Mouse (Mus musculus) inflammation-experienced regulatory T-cells (primary cell): ENCODE measurements around the gene Commd4. TPM values are rescaled to one million over a fixed set of nuclear protein-coding genes. Genes with fewer than 3 reads are reported as not detected.

Source experiments
- polyA plus RNA-seq, 2 experiments: library from polyadenylated mRNA; unstranded; fragments of 100-300 nt; shearing (Covaris generic); gene quantifications; one replicate each; pipeline ENCODE4 v1.2.1; 2017

The Commd4 gene
- polyA plus RNA-seq = 100 to 1,000 TPM; 264 to 285 TPM

DNA sequence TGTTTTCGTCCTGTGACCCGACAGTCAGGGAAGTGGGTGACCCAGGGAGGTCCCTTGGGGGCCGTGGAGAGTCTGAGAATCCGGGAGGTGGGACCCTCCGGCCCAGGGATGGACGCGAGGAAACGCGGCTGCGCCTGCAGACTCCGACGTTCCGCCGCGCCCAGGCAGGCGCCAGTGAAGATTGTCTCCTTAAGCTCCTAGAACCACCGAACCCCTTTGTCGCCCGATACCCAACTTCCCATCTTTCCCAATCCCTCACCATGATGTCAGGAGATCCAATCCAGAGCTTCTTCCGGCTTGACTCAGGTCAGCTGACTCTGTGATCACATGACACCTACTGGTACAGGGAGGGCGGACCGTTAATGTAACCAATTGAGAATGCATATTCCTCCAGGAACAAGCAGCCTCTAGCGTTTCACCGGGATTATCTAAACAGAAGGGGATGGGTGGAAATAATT lies at the start of gene Commd4:
Gene Commd4 (minus strand): TSS at position 319 of the 458 bp plus-strand sequence.

GRCm38 (mm10) chr9:57148144-57148878 lies 9.8 kb downstream of the Commd4 start, which contains the start of gene Neil1:
Gene Neil1 (minus strand): TSS chr9:57148305.

GRCm38 (mm10) chr9:57130577-57131433 lies 27.3 kb downstream of the Commd4 start, which contains the start of gene Man2c1:
Gene Man2c1 (plus strand): TSS chr9:57130690.

Other genes with a start within 250 kb of the Commd4 start
- 10 to 100 TPM in 1 of 2 experiments, 1 to 10 TPM in 1; 9.3 to 10.0 TPM for gene Snx33, start 230.0 kb downstream of the Commd4 start, polyA plus RNA-seq
- 10 to 100 TPM; 86.3 to 93.6 TPM for gene Imp3, start 220.9 kb downstream of the Commd4 start, polyA plus RNA-seq
- gene Snupn, start 207.5 kb downstream of the Commd4 start, polyA plus RNA-seq = 10 to 100 TPM; 18.3 TPM
- gene Ptpn9, start 163.4 kb downstream of the Commd4 start, polyA plus RNA-seq = 10 to 100 TPM; 18.7 to 22.5 TPM
- gene Sin3a, start 86.3 kb downstream of the Commd4 start, polyA plus RNA-seq = 10 to 100 TPM; 34.6 to 46.6 TPM
- 100 to 1,000 TPM in 1 of 2 experiments, 10 to 100 TPM in 1; 66.1 to 104 TPM for gene Man2c1, start 27.6 kb downstream of the Commd4 start, polyA plus RNA-seq
- 10 to 100 TPM; 29.4 to 32.0 TPM for gene Neil1, start 10.0 kb downstream of the Commd4 start, polyA plus RNA-seq
- gene Trcg1, start 78.2 kb upstream of the Commd4 start, polyA plus RNA-seq = 1 to 10 TPM in 1 of 2 experiments, under 1 TPM in 1; 0.27 to 2.2 TPM
- 10 to 100 TPM; 35.4 to 55.2 TPM for gene 1700017B05Rik, start 104.3 kb upstream of the Commd4 start, polyA plus RNA-seq